Mouse (Mus musculus) ES-E14 (cell line): ENCODE data around the gene Abcg4. TPM values are rescaled to one million over a fixed set of nuclear protein-coding genes. Genes with fewer than 3 reads are reported as not detected.

Source experiments
- DNase-seq: peaks from one replicate; pipeline ENCODE4 v3.0.0-alpha.2; 2013; ENCODE audit warnings: low read depth, low spot score
- H3K27ac ChIP-seq: 2 replicates; pipeline ENCODE4 v1.5.1; 2012; ENCODE audit warnings: low read depth, mild to moderate bottlenecking, low read length, moderate library complexity, mixed read lengths; ENCODE audit not compliant: poor library complexity, insufficient read depth, severe bottlenecking
- H3K36me3 ChIP-seq: 2 replicates; pipeline ENCODE4 v1.6.1; 2012; ENCODE audit warnings: mild to moderate bottlenecking, low read length, moderate library complexity, mixed read lengths; ENCODE audit not compliant: control insufficient read depth, poor library complexity, insufficient read depth, severe bottlenecking
- H3K4me1 ChIP-seq, 2 experiments: fragments of 150-350 bp in 1 of 2; sonication (generic) in 1 of 2; 2 replicates each; pipeline ENCODE4 v1.6.1; 2012; ENCODE audit warnings: low read length in 2 of 2, mild to moderate bottlenecking in 1 of 2, mixed read lengths in 1 of 2; ENCODE audit not compliant: control insufficient read depth in 2 of 2, insufficient read depth in 2 of 2, poor library complexity in 1 of 2
- H3K4me3 ChIP-seq, 2 experiments: fragments of 150-350 bp in 1 of 2; sonication (generic) in 1 of 2; 2 replicates each; pipeline ENCODE4 v1.5.1; 2012; ENCODE audit warnings: low read length in 2 of 2, low read depth in 1 of 2, mild to moderate bottlenecking in 1 of 2, mixed read lengths in 1 of 2; ENCODE audit not compliant: insufficient read depth in 1 of 2, poor library complexity in 1 of 2, severe bottlenecking in 1 of 2
- H3K9ac ChIP-seq: 2 replicates; pipeline ENCODE4 v1.6.1; 2012; ENCODE audit warnings: low read depth, mild to moderate bottlenecking, low read length, mixed read lengths; ENCODE audit not compliant: poor library complexity, insufficient read depth, severe bottlenecking
- H3K9me3 ChIP-seq: fragments of 150-350 bp; sonication (generic); 2 replicates; pipeline ENCODE4 v1.6.1; 2012; ENCODE audit warnings: low read depth, mild to moderate bottlenecking, low read length; ENCODE audit not compliant: control insufficient read depth, insufficient read depth
- CHD2 ChIP-seq: IDR thresholded peaks from 2 replicates; pipeline ENCODE4 v1.6.1; 2014; ENCODE audit warnings: mild to moderate bottlenecking, low read depth, low read length, inconsistent platforms
- HCFC1 ChIP-seq: IDR thresholded peaks from 2 replicates; pipeline ENCODE4 v1.6.1; 2012; ENCODE audit warnings: low read length, inconsistent platforms, borderline replicate concordance; ENCODE audit not compliant: insufficient read depth
- MAFK ChIP-seq: IDR thresholded peaks from 2 replicates; pipeline ENCODE4 v1.6.1; 2014; ENCODE audit warnings: mild to moderate bottlenecking, low read depth, low read length, inconsistent platforms; ENCODE audit not compliant: insufficient read depth
- ZC3H11A ChIP-seq: IDR thresholded peaks from 2 replicates; pipeline ENCODE4 v1.6.1; 2012; ENCODE audit warnings: low read depth, mild to moderate bottlenecking, inconsistent platforms, low read length, borderline replicate concordance
- ZNF384 ChIP-seq: IDR thresholded peaks from 2 replicates; pipeline ENCODE4 v1.6.1; 2012; ENCODE audit warnings: low read depth, low read length, inconsistent platforms
- in situ Hi-C, 2 experiments: fragments of 600-800 bp; cut with MboI; formaldehyde crosslinking; loops; one replicate each; pipeline ENCODE4 v1.15.1; 2025; ENCODE audit warnings: low sequenced_read_pairs in 2 of 2, inconsistent platforms in 1 of 2; ENCODE audit not compliant: unreplicated experiment in 2 of 2
- total RNA-seq: library from RNA; depleted of rRNA; stranded (reverse); fragments of 300-350 nt; gene quantifications from 2 replicates; pipeline ENCODE4 v1.2.3, GENCODE M21; 2012

Gene Abcg4
- total RNA-seq, 1 experiment, result 0.45 TPM

- peaks cover 0 to 17% of the 10 kb centered on the region in 2 experiments; a peak in 1 of 4 replicates for H3K4me1 ChIP-seq
- H3K4me3 ChIP-seq, result peak overlapping the region; percentile 64 to 78
- H3K9ac ChIP-seq, result peak overlapping the region; percentile 53
- H3K36me3 ChIP-seq, result no peaks in the 10 kb centered on the region
- H3K9me3 ChIP-seq, result no peaks in the 10 kb centered on the region
- no peak for DNase-seq
- no peak overlapping the region for H3K27ac ChIP-seq
- in situ Hi-C loops, result no loop called here
- TF ChIP-seq CHD2 (no peak), MAFK (no peak), HCFC1 (no peak), ZNF384 (no peak), ZC3H11A (no peak)
These were observed 877 bp downstream of the Abcg4 start for GRCm38 (mm10) chr9:44287401-44288075.

GRCm38 (mm10) chr9:44287003-44287400, 1.4 kb downstream of the Abcg4 start:
- H3K4me3 ChIP-seq, result peak overlapping the region; percentile 64 to 78; a peak in 2 of 4 replicates
- no peaks in the 10 kb centered on the region for H3K36me3 ChIP-seq
- no peak for DNase-seq
- TF ChIP-seq HCFC1, result no peak
- TF ChIP-seq ZC3H11A, result no peak
- TF ChIP-seq CHD2, result no peak
- TF ChIP-seq MAFK, result no peak
- TF ChIP-seq ZNF384, result no peak
- peaks cover 0 to 17% of the 10 kb centered on the region in 2 experiments; a peak in 1 of 4 replicates for H3K4me1 ChIP-seq
- peak overlapping the region; percentile 25; the same call in 1 of the 2 replicates for H3K9ac ChIP-seq
- in situ Hi-C loops, result no loop called here
- no peaks in the 10 kb centered on the region for H3K9me3 ChIP-seq
- no peak overlapping the region for H3K27ac ChIP-seq

- H3K4me1 ChIP-seq, result peaks cover 0 to 17% of the 10 kb centered on the region in 2 experiments; a peak in 1 of 4 replicates
- in situ Hi-C loops, result no loop called here
- DNase-seq, result no peak
- H3K27ac ChIP-seq, result no peak overlapping the region
- no peaks in the 10 kb centered on the region for H3K9me3 ChIP-seq
- H3K9ac ChIP-seq, result no peak overlapping the region
- TF ChIP-seq CHD2 (no peak), ZNF384 (no peak), ZC3H11A (no peak), HCFC1 (no peak), MAFK (no peak)
- no peak overlapping the region for H3K4me3 ChIP-seq
- no peaks in the 10 kb centered on the region for H3K36me3 ChIP-seq
These were observed 2.1 kb downstream of the Abcg4 start for GRCm38 (mm10) chr9:44286256-44286850.

GRCm38 (mm10) chr9:44283183-44283582, 5.2 kb downstream of the Abcg4 start:
- H3K9me3 ChIP-seq, result no peaks in the 10 kb centered on the region
- peaks cover 0 to 12% of the 10 kb centered on the region in 2 experiments; a peak in 1 of 4 replicates for H3K4me1 ChIP-seq
- no peak overlapping the region for H3K9ac ChIP-seq
- no peak for TF ChIP-seq CHD2
- TF ChIP-seq ZNF384, result no peak
- no peak for TF ChIP-seq MAFK
- TF ChIP-seq HCFC1, result no peak
- TF ChIP-seq ZC3H11A, result no peak
- in situ Hi-C loops, result no loop called here
- H3K27ac ChIP-seq, result no peak overlapping the region
- no peak for DNase-seq
- no peaks in the 10 kb centered on the region for H3K36me3 ChIP-seq
- no peak overlapping the region for H3K4me3 ChIP-seq

GRCm38 (mm10) chr9:44269973-44270372, 18.4 kb downstream of the Abcg4 start:
- H3K4me1 ChIP-seq, result peaks cover 0 to 2% of the 10 kb centered on the region in 2 experiments; a peak in 1 of 4 replicates
- H3K9me3 ChIP-seq, result no peaks in the 10 kb centered on the region
- DNase-seq, result no peak
- no peak overlapping the region for H3K4me3 ChIP-seq
- no peak overlapping the region for H3K9ac ChIP-seq
- TF ChIP-seq ZC3H11A (no peak), ZNF384 (no peak), MAFK (no peak), HCFC1 (no peak), CHD2 (no peak)
- no peaks in the 10 kb centered on the region for H3K36me3 ChIP-seq
- H3K27ac ChIP-seq, result no peak overlapping the region
- in situ Hi-C loops, result no loop called here
